Mouse (Mus musculus): Measurements from ENCODE around the gene Spo11. TPM values are rescaled to one million over a fixed set of nuclear protein-coding genes. Genes with fewer than 3 reads are reported as not detected.

The Spo11 gene
- polyA plus RNA-seq, 1 experiment from 2014 or later: 0.20 TPM

GRCm38 (mm10) chr2:173042504-173043162, 65.1 kb downstream of the Spo11 start:
- WGBS: 63% methylated on average over 11 of the region's 11 CpGs
- H3K27ac ChIP-seq (replicated peaks): no peak overlapping the region; the same call in 1 of the 2 replicates
- DNase-seq (ENCODE audit: low spot score): no peak
- peaks cover 18% of the 10 kb centered on the region for H3K4me1 ChIP-seq
- H3K27me3 ChIP-seq (ENCODE audit: low read depth, poor library complexity, severe bottlenecking): no peaks in the 10 kb centered on the region
- H3K36me3 ChIP-seq: no peaks in the 10 kb centered on the region
- no peak overlapping the region for H3K4me3 ChIP-seq
- H3K9me3 ChIP-seq (replicated peaks): no peaks in the 10 kb centered on the region

Other genes starting within 250 kb of the Spo11 start
- 14.7 and 14.8 TPM in 2 replicates for gene Bmp7, start 37.4 kb upstream of the Spo11 start, polyA plus RNA-seq (2016; fragmentation: Nextera tagmentation; extraction: Ambion mirVana)
- gene Rae1, start 22.4 kb downstream of the Spo11 start, polyA plus RNA-seq (2016; fragmentation: Nextera tagmentation; extraction: Ambion mirVana): 155 and 169 TPM in 2 replicates
- 94.6 and 107 TPM in 2 replicates for gene Rbm38, start 42.8 kb downstream of the Spo11 start, polyA plus RNA-seq (2016; fragmentation: Nextera tagmentation; extraction: Ambion mirVana)
- 0.07 and 0.11 TPM in 2 replicates for gene Ctcfl, start 141.8 kb downstream of the Spo11 start, polyA plus RNA-seq (2016; fragmentation: Nextera tagmentation; extraction: Ambion mirVana)
- gene Pck1, start 175.3 kb downstream of the Spo11 start, polyA plus RNA-seq (2016; fragmentation: Nextera tagmentation; extraction: Ambion mirVana): not detected in 2 replicates
- gene Zbp1, start 241.2 kb downstream of the Spo11 start, polyA plus RNA-seq (2016; fragmentation: Nextera tagmentation; extraction: Ambion mirVana): 0.28 and 0.43 TPM in 2 replicates